Mouse (Mus musculus) ZHBTc4 (cell line): ENCODE results near the gene Ggact.
A peak's percentile ranks its signal among the peaks of the same experiment; 100 is the strongest.

Source experiments
- DNase-seq: peaks from one replicate; pipeline ENCODE4 v3.0.0-alpha.2; 2011; ENCODE audit warnings: low read depth, low spot score

Gene Ggact

GRCm38 (mm10) chr14:122900679-122901078, 12.9 kb downstream of the Ggact start:
- DNase-seq: no peak

GRCm38 (mm10) chr14:122898550-122898949, 15.0 kb downstream of the Ggact start:
- peak; percentile 14 for DNase-seq

- no peak for DNase-seq
These were observed 17.5 kb downstream of the Ggact start for GRCm38 (mm10) chr14:122896106-122896505.

- no peak for DNase-seq
These were observed 22.0 kb downstream of the Ggact start for GRCm38 (mm10) chr14:122891470-122891968.

GRCm38 (mm10) chr14:122888480-122888872, 25.1 kb downstream of the Ggact start:
- no peak for DNase-seq

GRCm38 (mm10) chr14:122887702-122888479, 25.7 kb downstream of the Ggact start:
- DNase-seq: no peak

- no peak for DNase-seq
These were observed 26.3 kb downstream of the Ggact start for GRCm38 (mm10) chr14:122887278-122887677.

- DNase-seq: no peak
These were observed 27.7 kb downstream of the Ggact start for GRCm38 (mm10) chr14:122885893-122886292.

- DNase-seq: no peak
These were observed 29.6 kb downstream of the Ggact start for GRCm38 (mm10) chr14:122883821-122884584.

- DNase-seq: no peak
These were observed 30.1 kb downstream of the Ggact start for GRCm38 (mm10) chr14:122883410-122883806.

- DNase-seq: no peak
These were observed 30.7 kb downstream of the Ggact start for GRCm38 (mm10) chr14:122882795-122883409.

GRCm38 (mm10) chr14:122882201-122882639, 31.3 kb downstream of the Ggact start:
- no peak for DNase-seq

- no peak for DNase-seq
These were observed 31.9 kb downstream of the Ggact start for GRCm38 (mm10) chr14:122881699-122882098.

- DNase-seq: no peak
These were observed 33.3 kb downstream of the Ggact start for GRCm38 (mm10) chr14:122880291-122880690.

- DNase-seq: no peak
These were observed 35.8 kb downstream of the Ggact start for GRCm38 (mm10) chr14:122877787-122878186.

GRCm38 (mm10) chr14:122876723-122877122, 36.8 kb downstream of the Ggact start:
- no peak for DNase-seq

GRCm38 (mm10) chr14:122876163-122876562, 37.4 kb downstream of the Ggact start:
- DNase-seq: peak; percentile 70

GRCm38 (mm10) chr14:122875636-122876035, 37.9 kb downstream of the Ggact start:
- DNase-seq: no peak

- DNase-seq: no peak
These were observed 38.5 kb downstream of the Ggact start for GRCm38 (mm10) chr14:122875056-122875455.

GRCm38 (mm10) chr14:122872612-122873011, 40.9 kb downstream of the Ggact start:
- no peak for DNase-seq

GRCm38 (mm10) chr14:122871841-122872580, 41.5 kb downstream of the Ggact start:
- DNase-seq: peak; percentile 18
